Mouse (Mus musculus) olfactory bulb, adult 2 months (tissue): ENCODE results near the gene Rprm.

Experiments
- CTCF ChIP-seq: fragments of 200-500 bp; IDR thresholded peaks from 2 replicates; pipeline ENCODE4 v1.5.1; 2012; ENCODE audit warnings: low read depth, mild to moderate bottlenecking, low read length, moderate library complexity; ENCODE audit not compliant: insufficient read depth
- POLR2A ChIP-seq: fragments of 200-500 bp; IDR thresholded peaks from 2 replicates; pipeline ENCODE4 v1.6.1; 2012; ENCODE audit warnings: mild to moderate bottlenecking, low read depth, low read length, moderate library complexity; ENCODE audit not compliant: insufficient read depth

- TF ChIP-seq CTCF (no peak), POLR2A (no peak)
Measured at GRCm38 (mm10) chr2:54106232-54106726, 20.9 kb upstream of the Rprm start.
